Mouse (Mus musculus) erythroblast, embryonic 14.5 days (primary cell): ENCODE data around the gene Pdzd9.

ENCODE experiments used
- GATA1 ChIP-seq: IDR thresholded peaks from 2 replicates; pipeline ENCODE4 v1.6.1; 2012; ENCODE audit warnings: low read length, inconsistent platforms, mixed read lengths
- TAL1 ChIP-seq: IDR thresholded peaks from 3 replicates; pipeline ENCODE4 v1.6.1; 2012; ENCODE audit warnings: low read length, inconsistent platforms, mixed read lengths

- TF ChIP-seq TAL1 (no peak), GATA1 (no peak)
Observed at GRCm38 (mm10) chr7:120677764-120678531, 7.8 kb upstream of the Pdzd9 start.
